Mouse (Mus musculus) gonadal fat pad, adult 2 months (tissue): ENCODE results near the gene Gm39566. TPM values are rescaled to one million over a fixed set of nuclear protein-coding genes. Genes with fewer than 3 reads are reported as not detected.
A peak's percentile ranks its signal among the peaks of the same experiment; 100 is the strongest.
"Not testable (repeated sequence)": the region's sequence is repeated elsewhere in the genome, so short reads cannot be mapped to it uniquely, and the experiment has no call there.

Experiments used
- DNase-seq: peaks from one replicate; pipeline ENCODE4 v3.0.0-alpha.2; 2012; ENCODE audit warnings: low read depth
- polyA plus RNA-seq: library from polyadenylated mRNA; depleted of rRNA; stranded (reverse); fragments of >200 nt; gene quantifications from 2 replicates; pipeline ENCODE4 v1.2.3, GENCODE M21; 2012; rRNA removed

Gene Gm39566
- polyA plus RNA-seq, result 0.18 and 0.47 TPM in 2 replicates

- no peak for DNase-seq
Observed at GRCm38 (mm10) chr11:69815155-69815554, at the start of gene Gm39566. Gene Gm39566 (minus strand): TSS chr11:69815298.

- DNase-seq, result no peak
Observed at GRCm38 (mm10) chr11:69864138-69864860, 49.2 kb upstream of the Gm39566 start.

GRCm38 (mm10) chr11:69863729-69864128 lies 48.6 kb upstream of the Gm39566 start:
- DNase-seq, result not testable (repeated sequence)

GRCm38 (mm10) chr11:69858113-69858998 lies 43.3 kb upstream of the Gm39566 start, which contains the start of gene Tnk1:
Gene Tnk1 (minus strand): TSS chr11:69858730.
- DNase-seq, result peak; percentile 64

- DNase-seq, result no peak
Observed at GRCm38 (mm10) chr11:69855347-69855746, 40.2 kb upstream of the Gm39566 start.

GRCm38 (mm10) chr11:69854680-69855079 lies 39.6 kb upstream of the Gm39566 start:
- no peak for DNase-seq

GRCm38 (mm10) chr11:69853994-69854393 lies 38.9 kb upstream of the Gm39566 start:
- DNase-seq, result no peak

- DNase-seq, result no peak
Observed at GRCm38 (mm10) chr11:69850754-69851153, 35.7 kb upstream of the Gm39566 start.

DNA sequence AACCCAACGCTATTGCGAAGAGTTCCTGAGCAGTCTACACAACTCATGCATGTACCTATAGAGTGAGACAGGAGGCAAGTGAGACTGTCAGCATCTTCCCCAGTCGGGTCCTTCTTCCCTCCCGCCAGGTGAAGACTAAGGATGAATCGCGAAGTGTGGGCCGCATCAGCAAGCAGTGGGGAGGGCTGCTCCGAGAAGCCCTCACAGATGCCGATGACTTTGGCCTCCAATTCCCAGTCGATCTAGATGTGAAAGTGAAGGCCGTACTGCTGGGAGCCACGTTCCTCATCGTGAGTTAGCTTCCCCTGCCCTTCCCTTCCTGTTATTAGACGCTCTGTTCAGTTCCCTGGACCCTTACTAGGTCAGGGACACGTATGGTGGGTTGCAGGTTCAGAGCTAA lies 34.8 kb upstream of the Gm39566 start:
- DNase-seq, result no peak

DNA sequence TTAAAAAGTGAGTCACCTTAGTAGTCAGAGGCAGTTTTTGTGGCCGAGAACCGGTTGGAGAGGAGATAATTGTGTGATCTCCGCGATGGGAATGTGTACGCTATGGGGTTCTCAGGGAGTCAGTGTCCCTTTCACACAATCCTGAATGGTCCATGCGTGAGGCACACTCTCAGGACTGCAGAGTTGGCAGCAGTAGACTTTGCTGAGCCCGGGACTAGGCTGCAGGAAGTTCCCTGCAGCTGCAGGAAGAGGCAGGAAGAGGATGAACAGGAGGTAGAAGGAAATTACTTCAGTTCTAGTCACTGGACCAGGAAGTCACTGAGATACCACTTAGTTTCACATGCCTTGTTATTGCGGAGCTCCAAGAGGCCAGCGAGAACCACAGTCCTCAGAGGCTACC lies 34.0 kb upstream of the Gm39566 start:
- no peak for DNase-seq

- DNase-seq, result no peak
Observed at GRCm38 (mm10) chr11:69848021-69848420, 32.9 kb upstream of the Gm39566 start.

DNA sequence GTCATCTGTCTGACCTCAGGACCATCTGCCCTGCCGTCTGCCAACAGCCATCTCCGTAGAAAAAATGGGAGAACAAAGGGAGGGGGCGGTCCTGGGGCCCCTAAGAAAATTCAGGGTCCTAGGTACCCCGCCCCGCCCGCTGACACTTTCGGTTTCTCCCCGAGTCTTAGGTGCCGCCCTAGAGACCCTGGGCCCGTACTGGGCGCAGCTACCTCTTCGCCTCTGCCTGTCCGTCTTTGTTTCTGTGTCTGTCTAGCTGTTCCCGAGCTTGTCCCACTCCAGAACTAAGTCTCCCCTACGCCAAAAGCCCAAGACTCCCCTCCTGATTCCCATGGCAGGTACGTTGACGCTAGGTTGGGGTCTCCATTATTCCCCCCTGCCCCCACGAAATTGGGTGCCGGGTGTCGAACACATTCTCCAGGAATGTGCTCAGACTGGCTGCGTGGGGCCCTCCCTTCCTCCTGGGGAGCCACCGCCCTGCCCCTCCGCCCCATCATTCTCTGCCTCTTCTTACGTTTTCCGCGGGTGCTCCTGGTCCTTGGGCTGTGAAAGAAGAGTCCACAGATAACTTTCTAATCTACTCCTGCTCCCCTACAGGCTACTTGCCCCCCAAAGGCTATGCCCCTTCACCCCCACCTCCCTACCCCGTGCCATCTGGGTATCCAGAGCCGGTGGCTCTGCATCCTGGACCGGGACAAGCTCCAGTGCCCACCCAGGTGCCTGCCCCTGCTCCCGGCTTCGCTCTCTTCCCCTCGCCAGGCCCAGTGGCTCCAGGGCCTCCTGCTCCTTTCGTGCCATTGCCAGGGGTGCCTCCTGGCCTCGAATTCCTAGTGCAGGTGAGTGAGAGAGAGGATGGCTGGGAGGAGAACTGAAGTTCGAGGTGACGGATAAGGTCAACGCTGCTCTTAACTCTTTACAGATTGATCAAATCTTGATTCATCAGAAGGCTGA lies 31.9 kb upstream of the Gm39566 start:
- DNase-seq, result no peak

GRCm38 (mm10) chr11:69846198-69846680 lies 31.1 kb upstream of the Gm39566 start, which contains the start of gene Plscr3:
Gene Plscr3 (plus strand): TSS chr11:69846376.
- DNase-seq, result peak; percentile 24

DNA sequence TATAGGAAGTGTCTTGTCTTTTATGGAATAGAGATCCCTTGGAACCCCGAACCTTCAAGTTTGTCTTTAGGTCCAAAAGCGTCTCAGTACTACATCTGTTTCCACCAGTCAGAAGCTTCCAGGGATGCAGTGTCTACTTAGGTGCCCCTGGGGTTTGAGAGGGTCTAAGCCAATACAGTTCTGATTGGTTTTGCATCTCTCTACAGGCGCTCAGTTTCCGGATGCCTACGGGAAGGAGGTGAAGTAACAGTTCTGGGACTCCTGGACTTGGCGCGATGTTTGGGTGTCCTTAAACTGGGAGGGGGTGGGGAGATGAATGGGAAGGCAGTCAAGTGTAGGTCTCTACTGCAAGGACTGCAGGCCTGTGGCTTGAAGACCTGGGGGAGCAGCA lies 23.6 kb upstream of the Gm39566 start:
- no peak for DNase-seq

GRCm38 (mm10) chr11:69837952-69838713 lies 23.0 kb upstream of the Gm39566 start, which contains the start of gene Tmem256:
Gene Tmem256 (plus strand): TSS chr11:69838514.
- peak; percentile 88 for DNase-seq

- no peak for DNase-seq
Observed at GRCm38 (mm10) chr11:69837604-69837951, 22.5 kb upstream of the Gm39566 start, which contains the start of gene Nlgn2. Gene Nlgn2 (minus strand): TSS chr11:69837784.

DNA sequence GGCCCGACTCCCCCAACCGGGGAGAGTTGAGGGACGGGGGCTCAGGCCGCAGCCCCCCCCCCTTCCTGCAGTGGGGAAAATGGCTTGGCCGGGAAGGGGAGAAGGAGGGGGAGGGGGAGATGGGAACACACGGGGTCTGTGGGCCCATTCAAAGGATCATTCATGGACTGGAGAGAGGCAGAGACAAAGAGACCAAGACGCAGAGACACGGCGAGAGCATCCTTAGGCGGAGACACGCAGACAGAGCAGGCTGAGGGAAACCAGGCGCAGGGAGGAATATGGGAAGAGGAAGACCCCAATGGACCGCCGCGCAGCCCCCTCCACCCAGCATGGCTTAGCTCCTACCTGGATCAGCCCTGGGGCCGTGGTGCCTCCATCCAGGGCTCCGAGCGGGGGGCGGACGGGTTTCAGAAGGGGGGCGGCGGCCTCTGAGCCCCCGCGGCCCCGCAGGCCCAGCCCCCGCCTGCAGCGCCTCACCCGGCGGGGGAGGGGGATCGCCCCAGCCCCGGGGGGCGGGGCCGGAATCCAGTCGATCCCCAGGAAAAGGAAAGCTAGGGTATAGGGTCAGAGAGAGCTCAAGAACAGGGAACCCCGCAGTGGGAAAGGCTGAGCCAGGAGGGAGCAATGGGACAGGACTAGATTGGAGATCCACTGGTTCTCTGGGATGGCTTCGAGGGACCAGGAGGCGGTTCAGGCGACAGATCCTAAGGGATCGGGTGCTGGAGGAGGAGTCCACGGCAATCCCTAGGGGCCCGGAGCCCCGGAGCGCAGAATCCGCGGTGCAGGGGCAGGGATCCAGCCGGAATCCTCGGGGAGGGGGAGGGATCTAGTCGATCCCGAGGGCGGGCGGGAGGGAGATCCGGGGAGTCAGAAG lies 21.8 kb upstream of the Gm39566 start:
- DNase-seq, result no peak

DNA sequence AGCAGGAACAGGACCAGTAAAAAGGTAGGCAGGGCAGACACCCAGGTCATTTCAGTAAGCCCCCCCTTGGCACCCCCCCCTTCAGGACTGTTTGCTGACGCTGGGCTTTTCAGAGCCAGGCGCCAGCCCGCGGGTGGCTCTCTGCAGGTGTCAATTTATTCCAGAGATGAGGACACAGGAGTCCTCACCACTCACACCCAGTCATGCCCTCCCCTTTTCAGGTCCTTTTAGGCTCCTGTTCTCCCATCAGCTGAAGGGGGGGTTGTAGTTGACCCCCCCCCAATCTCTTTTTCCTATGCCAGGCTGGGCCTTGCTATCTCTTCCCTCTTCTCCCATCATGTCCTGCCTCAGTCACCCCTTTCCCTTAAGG lies 20.9 kb upstream of the Gm39566 start:
- DNase-seq, result no peak

- DNase-seq, result no peak
Observed at GRCm38 (mm10) chr11:69835326-69835965, 20.3 kb upstream of the Gm39566 start.
